Mouse (Mus musculus) midbrain, embryonic 10.5 days (tissue): ENCODE results near the gene Igf1r. TPM values are rescaled to one million over a fixed set of nuclear protein-coding genes. Genes with fewer than 3 reads are reported as not detected.
"Not testable (repeated sequence)": the region's sequence is repeated elsewhere in the genome, so short reads cannot be mapped to it uniquely, and the experiment has no call there.

ENCODE experiments used
- DNase-seq: peaks from one replicate; pipeline ENCODE4 v3.0.0-alpha.2; 2017; ENCODE audit warnings: low spot score
- H3K27ac ChIP-seq: fragments of 300-500 bp; sonication (generic); replicated peaks from 2 replicates; pipeline ENCODE4 v1.5.1; 2016; ENCODE audit warnings: mild to moderate bottlenecking
- H3K27me3 ChIP-seq: fragments of 300-500 bp; sonication (generic); 2 replicates; pipeline ENCODE4 v1.6.1; 2016; ENCODE audit warnings: low read depth, mild to moderate bottlenecking; ENCODE audit not compliant: poor library complexity, severe bottlenecking
- H3K36me3 ChIP-seq: fragments of 300-500 bp; sonication (generic); 2 replicates; pipeline ENCODE4 v1.6.1; 2016; ENCODE audit warnings: mild to moderate bottlenecking, moderate library complexity
- H3K4me1 ChIP-seq: fragments of 300-500 bp; sonication (generic); 2 replicates; pipeline ENCODE4 v1.6.1; 2016
- H3K4me3 ChIP-seq: fragments of 300-500 bp; sonication (generic); 2 replicates; pipeline ENCODE4 v1.5.1; 2016; ENCODE audit warnings: mild to moderate bottlenecking, moderate library complexity
- H3K9me3 ChIP-seq: fragments of 300-500 bp; sonication (generic); replicated peaks from 2 replicates; pipeline ENCODE4 v1.6.1; 2016; ENCODE audit warnings: mild to moderate bottlenecking
- WGBS: fragments of 180-500 bp; shearing (Covaris S2); methylation state at CpG from one replicate; pipeline ENCODE4 v1.1.7; 2016; 5-methylcytosine and 5-hydroxymethylcytosine counted together
- polyA plus RNA-seq: library from polyadenylated mRNA; unstranded; fragments of >200 nt; fragmentation: Nextera tagmentation; extraction: Ambion mirVana; gene quantifications from 2 replicates; pipeline ENCODE4 v1.2.1, GENCODE M21; 2016

The Igf1r gene
- polyA plus RNA-seq, 1 experiment from 2014 or later: 17.0 TPM

DNA sequence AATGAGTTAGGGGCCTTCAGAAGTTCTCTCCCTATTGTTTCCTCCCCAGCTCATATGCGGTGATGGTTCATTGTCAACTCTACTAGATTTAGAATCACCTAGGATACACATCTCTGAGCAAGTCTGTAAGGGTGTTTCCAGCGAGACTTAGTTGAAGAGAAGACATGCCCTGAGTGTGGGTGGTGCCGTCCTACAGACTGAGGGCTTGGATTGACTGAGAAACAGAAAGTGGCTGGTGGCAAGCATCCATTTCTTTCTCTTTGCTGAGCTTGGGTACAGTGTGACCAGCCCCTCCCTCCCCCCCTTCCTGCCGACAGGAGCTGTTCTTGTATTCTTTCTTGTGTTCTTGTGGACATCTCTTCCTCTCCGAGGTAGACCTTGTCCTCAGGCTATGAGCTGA is 328.7 kb downstream of the Igf1r start:
- Histone ChIP-seq H3K27me3 (peaks cover 32% of the 10 kb centered on the region), H3K9me3 (no peaks in the 10 kb centered on the region), H3K4me3 (no peak overlapping the region), H3K36me3 (no peaks in the 10 kb centered on the region), H3K4me1 (peaks cover 6% of the 10 kb centered on the region), H3K27ac (no peak overlapping the region)
- DNase-seq: no peak
- 81% methylated on average over 5 of the region's 5 CpGs for WGBS

- Histone ChIP-seq H3K4me1 (no peaks in the 10 kb centered on the region), H3K36me3 (no peaks in the 10 kb centered on the region), H3K9me3 (no peaks in the 10 kb centered on the region), H3K27ac (no peak overlapping the region), H3K27me3 (peaks cover 20% of the 10 kb centered on the region), H3K4me3 (no peak overlapping the region)
- WGBS: 87% methylated on average over 22 of the region's 22 CpGs
- DNase-seq: no peak
Measured at GRCm38 (mm10) chr7:68282304-68283132, 329.9 kb downstream of the Igf1r start.

GRCm38 (mm10) chr7:68283133-68283520 is 330.5 kb downstream of the Igf1r start:
- DNase-seq, H3K9me3 ChIP-seq, H3K4me1 ChIP-seq, H3K27ac ChIP-seq, H3K36me3 ChIP-seq, H3K4me3 ChIP-seq: not testable (repeated sequence)
- peaks cover 15% of the 10 kb centered on the region for H3K27me3 ChIP-seq
- 88% methylated on average over 4 of the region's 4 CpGs for WGBS

Other genes starting within 250 kb of the Igf1r start
- 0.83 and 1.5 TPM in 2 replicates for gene Synm, start 193.1 kb upstream of the Igf1r start, polyA plus RNA-seq